Mouse (Mus musculus) v-Abl transformed pro-B cells (cell line): ENCODE results near the gene Arhgap40.

Experiments
- in situ Hi-C, 2 experiments: fragments of 400-800 bp; cut with MboI; formaldehyde crosslinking; loops; one replicate each; pipeline ENCODE4 v1.15.1; 2025; ENCODE audit not compliant: unreplicated experiment in 2 of 2

Gene Arhgap40

GRCm38 (mm10) chr2:158512528-158512927, at the start of gene Arhgap40:
Gene Arhgap40 (plus strand): TSS chr2:158512796.
- in situ Hi-C loops: no loop called here

- in situ Hi-C loops: no loop called here
These were observed 38.4 kb upstream of the Arhgap40 start for GRCm38 (mm10) chr2:158474159-158474558.

- in situ Hi-C loops: no loop called here
These were observed 35.0 kb upstream of the Arhgap40 start for GRCm38 (mm10) chr2:158477640-158478039.

GRCm38 (mm10) chr2:158498457-158498856, 14.1 kb upstream of the Arhgap40 start:
- in situ Hi-C loops: no loop called here

GRCm38 (mm10) chr2:158501836-158502812, 10.5 kb upstream of the Arhgap40 start, which contains the start of gene Adig:
Gene Adig (plus strand): TSS chr2:158502612.
- in situ Hi-C loops: no loop called here

- in situ Hi-C loops: no loop called here
These were observed 9.4 kb upstream of the Arhgap40 start for GRCm38 (mm10) chr2:158503226-158503625.

GRCm38 (mm10) chr2:158503671-158504070, 8.9 kb upstream of the Arhgap40 start:
- in situ Hi-C loops: no loop called here

GRCm38 (mm10) chr2:158506475-158506874, 6.1 kb upstream of the Arhgap40 start:
- in situ Hi-C loops: no loop called here

GRCm38 (mm10) chr2:158507046-158507445, 5.5 kb upstream of the Arhgap40 start:
- in situ Hi-C loops: no loop called here

- in situ Hi-C loops: no loop called here
These were observed 1.9 kb upstream of the Arhgap40 start for GRCm38 (mm10) chr2:158510665-158511064.

GRCm38 (mm10) chr2:158513821-158514336, 1.3 kb downstream of the Arhgap40 start:
- in situ Hi-C loops: no loop called here

- in situ Hi-C loops: no loop called here
These were observed 6.0 kb downstream of the Arhgap40 start for GRCm38 (mm10) chr2:158518583-158518982.

GRCm38 (mm10) chr2:158519071-158519470, 6.5 kb downstream of the Arhgap40 start:
- in situ Hi-C loops: no loop called here

- in situ Hi-C loops: no loop called here
These were observed 7.2 kb downstream of the Arhgap40 start for GRCm38 (mm10) chr2:158519800-158520199.

- in situ Hi-C loops: no loop called here
These were observed 10.5 kb downstream of the Arhgap40 start for GRCm38 (mm10) chr2:158523060-158523459.

- in situ Hi-C loops: no loop called here
These were observed 11.7 kb downstream of the Arhgap40 start for GRCm38 (mm10) chr2:158524129-158524860.

GRCm38 (mm10) chr2:158534090-158534489, 21.5 kb downstream of the Arhgap40 start:
- in situ Hi-C loops: no loop called here

GRCm38 (mm10) chr2:158534559-158534958, 22.0 kb downstream of the Arhgap40 start:
- in situ Hi-C loops: no loop called here

- in situ Hi-C loops: no loop called here
These were observed 27.1 kb downstream of the Arhgap40 start for GRCm38 (mm10) chr2:158539433-158540305.

GRCm38 (mm10) chr2:158541286-158541685, 28.7 kb downstream of the Arhgap40 start:
- in situ Hi-C loops: no loop called here
